Mouse (Mus musculus) liver, embryonic 14.5 days (tissue): ENCODE data around the gene Col23a1. TPM values are rescaled to one million over a fixed set of nuclear protein-coding genes. Genes with fewer than 3 reads are reported as not detected.

ENCODE experiments used
- ATAC-seq: fragments of 200-750 bp; cut with Nextera tagmentation; 2 replicates; pipeline ENCODE4 v1.8.0; 2017; ENCODE audit warnings: moderate number of reproducible peaks, mild to moderate bottlenecking, moderate library complexity; ENCODE audit not compliant: insufficient read depth
- DNase-seq, 3 experiments: peaks; one replicate each; pipeline ENCODE4 v3.0.0-alpha.2; 2012 to 2013; ENCODE audit warnings: low read depth in 3 of 3, low spot score in 3 of 3
- H3K27ac ChIP-seq: fragments of 300-500 bp; sonication (generic); 2 replicates; pipeline ENCODE4 v1.5.1; 2014; ENCODE audit warnings: moderate library complexity, mild to moderate bottlenecking, control low read depth, inconsistent platforms
- H3K27me3 ChIP-seq: fragments of 300-500 bp; sonication (generic); 2 replicates; pipeline ENCODE4 v1.6.1; 2014; ENCODE audit warnings: mild to moderate bottlenecking, low read length, moderate library complexity; ENCODE audit not compliant: control insufficient read depth, insufficient read depth
- H3K36me3 ChIP-seq: fragments of 300-500 bp; sonication (generic); replicated peaks from 2 replicates; pipeline ENCODE4 v1.6.1; 2014; ENCODE audit warnings: low read depth; ENCODE audit not compliant: control insufficient read depth, insufficient read depth
- H3K4me1 ChIP-seq, 2 experiments: fragments of 200-500 bp in 1 of 2; fragments of 300-500 bp in 1 of 2; sonication (generic) in 1 of 2; replicated peaks; 2 replicates each; pipeline ENCODE4 v1.6.1; 2012 to 2014; ENCODE audit warnings: antibody characterized with exemption in 1 of 2, inconsistent platforms in 1 of 2, low read length in 1 of 2; ENCODE audit not compliant: control insufficient read depth in 2 of 2, insufficient read depth in 2 of 2
- H3K4me2 ChIP-seq: fragments of 300-500 bp; sonication (generic); 2 replicates; pipeline ENCODE4 v1.6.1; 2014; ENCODE audit warnings: low read depth, mild to moderate bottlenecking, control low read depth, moderate library complexity
- H3K4me3 ChIP-seq, 2 experiments: fragments of 200-500 bp in 1 of 2; fragments of 300-500 bp in 1 of 2; sonication (generic) in 1 of 2; 2 replicates each; pipeline ENCODE4 v1.5.1; 2012 to 2014; ENCODE audit warnings: low read depth in 2 of 2, low read length in 2 of 2, mild to moderate bottlenecking in 2 of 2, control low read depth in 1 of 2, inconsistent platforms in 1 of 2, moderate library complexity in 1 of 2; ENCODE audit not compliant: insufficient read depth in 1 of 2
- H3K9ac ChIP-seq: fragments of 300-500 bp; sonication (generic); replicated peaks from 2 replicates; pipeline ENCODE4 v1.6.1; 2014; ENCODE audit warnings: mild to moderate bottlenecking, control low read depth, moderate library complexity
- H3K9me3 ChIP-seq: fragments of 300-500 bp; sonication (generic); 2 replicates; pipeline ENCODE4 v1.6.1; 2016; ENCODE audit warnings: low read length, mixed read lengths; ENCODE audit not compliant: control insufficient read depth
- CTCF ChIP-seq: IDR thresholded peaks from 2 replicates; pipeline ENCODE4 v1.5.1; 2016; ENCODE audit warnings: antibody characterized with exemption, low read depth, control low read depth
- EP300 ChIP-seq: IDR thresholded peaks from 2 replicates; pipeline ENCODE4 v1.6.1; 2016; ENCODE audit warnings: antibody characterized with exemption, low read depth
- WGBS: fragments of 180-500 bp; shearing (Covaris S2); extraction: QIAGEN DNeasy Blood & Tissue Kit; methylation state at CpG from one replicate; pipeline ENCODE4 v1.1.7; 2014; ENCODE audit not compliant: insufficient replicate concordance; 5-methylcytosine and 5-hydroxymethylcytosine counted together
- polyA plus RNA-seq, 2 experiments: library from polyadenylated mRNA; depleted of rRNA in 1 of 2; stranded (reverse) in 1 of 2; unstranded in 1 of 2; fragments of >200 nt; fragmentation: Nextera tagmentation in 1 of 2; extraction: Ambion mirVana in 1 of 2; gene quantifications; 2 replicates each; pipeline versions ENCODE4 v1.2.1 to v1.2.3; 2012 to 2014

Col23a1 gene
- polyA plus RNA-seq, 2 experiments: 0.11 to 0.19 TPM

- H3K4me3 ChIP-seq: no peak overlapping the region
- H3K4me2 ChIP-seq: no peak overlapping the region
- no peak overlapping the region for H3K9ac ChIP-seq
- H3K27ac ChIP-seq: no peak overlapping the region
- H3K4me1 ChIP-seq: peaks cover 0 to 18% of the 10 kb centered on the region in 2 experiments; a peak in 3 of 4 replicates
- H3K36me3 ChIP-seq: peaks cover 39% of the 10 kb centered on the region
- H3K9me3 ChIP-seq: no peaks in the 10 kb centered on the region
- no peak for DNase-seq
- no peak for ATAC-seq
- TF ChIP-seq CTCF (no peak), EP300 (no peak)
- H3K27me3 ChIP-seq: no peaks in the 10 kb centered on the region
- WGBS: 73% methylated on average over 7 of the region's 7 CpGs
Observed at GRCm38 (mm10) chr11:51622971-51623491, 333.3 kb downstream of the Col23a1 start.

GRCm38 (mm10) chr11:51625187-51625820, 335.6 kb downstream of the Col23a1 start:
- H3K27me3 ChIP-seq: no peaks in the 10 kb centered on the region
- no peak overlapping the region for H3K27ac ChIP-seq
- H3K9ac ChIP-seq: no peak overlapping the region
- WGBS: 57% methylated on average over 5 of the region's 5 CpGs
- peaks cover 46% of the 10 kb centered on the region for H3K36me3 ChIP-seq
- no peaks in the 10 kb centered on the region for H3K9me3 ChIP-seq
- peaks cover 0 to 14% of the 10 kb centered on the region in 2 experiments; a peak in 3 of 4 replicates for H3K4me1 ChIP-seq
- no peak overlapping the region for H3K4me3 ChIP-seq
- no peak overlapping the region for H3K4me2 ChIP-seq
- ATAC-seq: peak; percentile 64
- no peak for DNase-seq
- no peak for TF ChIP-seq CTCF
- no peak for TF ChIP-seq EP300

- Histone ChIP-seq H3K4me3 (no peak overlapping the region), H3K4me2 (no peak overlapping the region), H3K9ac (no peak overlapping the region), H3K36me3 (peaks cover 44% of the 10 kb centered on the region), H3K27me3 (no peaks in the 10 kb centered on the region), H3K9me3 (no peaks in the 10 kb centered on the region), H3K27ac (no peak overlapping the region), H3K4me1 (peaks cover 0 to 3% of the 10 kb centered on the region in 2 experiments; a peak in 2 of 4 replicates)
- TF ChIP-seq EP300 (no peak), CTCF (no peak)
- ATAC-seq (no peak), DNase-seq (no peak)
- WGBS: 83% methylated on average over 9 of the region's 9 CpGs
Observed at GRCm38 (mm10) chr11:51627425-51627824, 337.7 kb downstream of the Col23a1 start.

- ATAC-seq: no peak
- 81% methylated on average over 8 of the region's 8 CpGs for WGBS
- H3K27me3 ChIP-seq: no peaks in the 10 kb centered on the region
- H3K9ac ChIP-seq: no peak overlapping the region
- no peak overlapping the region for H3K27ac ChIP-seq
- peaks cover 39% of the 10 kb centered on the region for H3K36me3 ChIP-seq
- H3K4me3 ChIP-seq: no peak overlapping the region
- DNase-seq: no peak
- H3K4me2 ChIP-seq: no peak overlapping the region
- no peaks in the 10 kb centered on the region for H3K9me3 ChIP-seq
- TF ChIP-seq EP300 (no peak), CTCF (no peak)
- peaks cover 0 to 3% of the 10 kb centered on the region in 2 experiments; a peak in 2 of 4 replicates for H3K4me1 ChIP-seq
Observed at GRCm38 (mm10) chr11:51627907-51628306, 338.2 kb downstream of the Col23a1 start.

DNA sequence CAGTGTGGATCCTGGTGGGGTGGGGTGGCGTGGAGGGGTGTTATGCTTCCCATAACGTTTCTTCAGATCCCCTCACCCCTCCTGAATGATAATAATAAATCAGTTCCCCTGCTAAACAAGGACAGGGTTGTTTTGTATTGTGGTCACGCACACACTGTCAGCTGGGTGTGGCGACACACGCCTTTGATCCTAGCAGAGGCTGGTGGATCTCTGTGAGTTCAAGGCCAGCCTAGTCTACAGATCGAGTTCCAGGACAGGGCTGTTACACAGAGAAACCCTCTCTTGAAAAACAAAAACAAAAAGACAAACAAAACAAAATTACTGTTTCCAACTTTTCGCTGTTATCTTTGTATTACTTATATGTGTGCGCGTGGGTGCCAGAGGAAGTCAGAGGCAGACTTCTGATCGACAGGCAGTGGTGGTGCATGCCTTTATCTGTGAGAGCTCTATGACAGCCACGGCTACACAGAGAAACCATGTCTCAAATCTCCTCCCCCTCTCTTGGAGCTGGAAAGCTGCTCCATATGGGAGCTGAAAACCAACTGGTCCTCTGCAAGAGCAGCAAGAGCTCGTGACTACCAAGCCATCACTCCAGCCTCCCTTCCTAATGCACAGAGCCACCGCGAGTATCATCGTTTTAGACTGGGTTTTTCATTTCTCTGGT, 340.1 kb downstream of the Col23a1 start:
- Histone ChIP-seq H3K9ac (no peak overlapping the region), H3K4me2 (no peak overlapping the region), H3K4me3 (no peak overlapping the region), H3K9me3 (no peaks in the 10 kb centered on the region), H3K27me3 (no peaks in the 10 kb centered on the region), H3K36me3 (peaks cover 21% of the 10 kb centered on the region), H3K27ac (no peak overlapping the region), H3K4me1 (peaks cover 0 to 8% of the 10 kb centered on the region in 2 experiments; a peak in 2 of 4 replicates)
- TF ChIP-seq EP300 (no peak), CTCF (no peak)
- DNase-seq (no peak), ATAC-seq (no peak)
- WGBS: 43% methylated on average over 15 of the region's 15 CpGs
